Mouse (Mus musculus) E14TG2a.4 (cell line): ENCODE measurements around the gene Lrrc23.

Source experiments
- H3K27me3 ChIP-seq: 2 replicates; pipeline ENCODE4 v1.6.1; 2014; ENCODE audit warnings: low read length, control low read depth; ENCODE audit not compliant: insufficient read depth
- H3K36me3 ChIP-seq: 2 replicates; pipeline ENCODE4 v1.6.1; 2014; ENCODE audit warnings: low read length, control low read depth; ENCODE audit not compliant: insufficient read depth
- H3K4me1 ChIP-seq: replicated peaks from 2 replicates; pipeline ENCODE4 v1.6.1; 2014; ENCODE audit warnings: low read depth, low read length, control low read depth
- H3K4me3 ChIP-seq: replicated peaks from 2 replicates; pipeline ENCODE4 v1.5.1; 2014; ENCODE audit warnings: mild to moderate bottlenecking, low read length
- H3K9me3 ChIP-seq: 2 replicates; pipeline ENCODE4 v1.6.1; 2014; ENCODE audit warnings: low read length, control low read depth
- CTCF ChIP-seq: conservative IDR thresholded peaks from 2 replicates; pipeline ENCODE4 v1.5.1; 2014; ENCODE audit warnings: low read length
- NANOG ChIP-seq: IDR thresholded peaks from 2 replicates; pipeline ENCODE4 v1.6.1; 2014; ENCODE audit warnings: borderline replicate concordance, low read length, mixed read lengths
- POU5F1 ChIP-seq: IDR thresholded peaks from 2 replicates; pipeline ENCODE4 v1.6.1; 2014; ENCODE audit warnings: low read length, borderline replicate concordance

Gene Lrrc23

GRCm38 (mm10) chr6:124744755-124745321 lies 34.7 kb downstream of the Lrrc23 start:
- Histone ChIP-seq H3K9me3 (no peaks in the 10 kb centered on the region), H3K4me1 (peaks cover 80% of the 10 kb centered on the region), H3K27me3 (peaks cover 7% of the 10 kb centered on the region), H3K36me3 (peaks cover 45% of the 10 kb centered on the region), H3K4me3 (peak overlapping the region; percentile 82)
- no peak for TF ChIP-seq NANOG
- TF ChIP-seq CTCF = no peak
- TF ChIP-seq POU5F1 = no peak

GRCm38 (mm10) chr6:124743647-124744046 lies 35.9 kb downstream of the Lrrc23 start:
- no peaks in the 10 kb centered on the region for H3K9me3 ChIP-seq
- no peak overlapping the region for H3K4me3 ChIP-seq
- TF ChIP-seq NANOG = no peak
- TF ChIP-seq CTCF = no peak
- no peak for TF ChIP-seq POU5F1
- peaks cover 35% of the 10 kb centered on the region for H3K36me3 ChIP-seq
- H3K4me1 ChIP-seq = peaks cover 80% of the 10 kb centered on the region
- H3K27me3 ChIP-seq = peaks cover 7% of the 10 kb centered on the region

DNA sequence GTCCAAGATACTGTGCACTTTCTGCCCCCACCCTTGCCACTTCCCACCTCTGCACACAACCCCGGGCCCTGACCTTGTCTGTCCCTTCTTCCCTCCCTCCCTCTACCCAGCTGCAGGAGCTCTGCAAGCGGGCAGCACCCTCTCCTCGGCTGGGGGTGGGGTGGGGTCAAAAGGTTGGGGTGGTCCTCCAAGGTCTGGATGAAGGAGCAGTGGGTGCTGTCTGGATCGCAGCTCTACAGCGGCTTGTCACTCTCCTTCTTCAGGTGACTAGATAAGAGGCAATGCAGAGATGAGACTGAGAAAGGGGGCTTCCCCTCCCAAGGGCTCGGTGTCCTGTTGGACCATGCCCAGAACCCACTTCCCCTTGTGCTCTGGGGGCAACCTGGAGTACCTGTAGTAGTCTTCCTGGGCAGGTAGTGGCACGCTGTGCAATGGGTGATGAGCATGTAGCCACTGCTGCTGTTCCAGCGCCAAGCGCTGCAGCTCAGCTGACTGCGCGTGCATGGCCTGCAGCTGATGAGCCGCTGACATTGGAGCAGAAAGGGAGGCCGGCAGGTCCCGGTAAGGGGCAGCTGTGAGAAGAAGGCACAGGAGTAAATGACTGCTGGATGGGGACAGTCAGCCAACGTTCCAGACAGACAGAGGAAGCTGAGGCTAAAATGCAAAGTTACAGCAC lies 36.5 kb downstream of the Lrrc23 start:
- peaks cover 30% of the 10 kb centered on the region for H3K36me3 ChIP-seq
- peaks cover 80% of the 10 kb centered on the region for H3K4me1 ChIP-seq
- H3K4me3 ChIP-seq = no peak overlapping the region; the same call in 1 of the 2 replicates
- no peak for TF ChIP-seq NANOG
- TF ChIP-seq CTCF = no peak
- TF ChIP-seq POU5F1 = no peak
- H3K9me3 ChIP-seq = no peaks in the 10 kb centered on the region
- peaks cover 7% of the 10 kb centered on the region for H3K27me3 ChIP-seq

- Histone ChIP-seq H3K36me3 (peaks cover 23% of the 10 kb centered on the region), H3K4me1 (peaks cover 80% of the 10 kb centered on the region), H3K27me3 (peaks cover 4% of the 10 kb centered on the region), H3K9me3 (no peaks in the 10 kb centered on the region), H3K4me3 (peak overlapping the region; percentile 37)
- TF ChIP-seq NANOG = no peak
- no peak for TF ChIP-seq CTCF
- TF ChIP-seq POU5F1 = no peak
Observed at GRCm38 (mm10) chr6:124741842-124742241, 37.7 kb downstream of the Lrrc23 start.

- peak within 1 kb of the TSS; percentile 86 for H3K4me3 ChIP-seq
- H3K4me1 ChIP-seq = peaks cover 75% of the 10 kb centered on the region
- no peaks in the 10 kb centered on the region; the same call in 1 of the 2 replicates for H3K27me3 ChIP-seq
- H3K36me3 ChIP-seq = peaks cover 21% of the 10 kb centered on the region
- no peaks in the 10 kb centered on the region for H3K9me3 ChIP-seq
- no peak for TF ChIP-seq CTCF
- TF ChIP-seq POU5F1 = no peak
- TF ChIP-seq NANOG = no peak
Observed at GRCm38 (mm10) chr6:124740888-124741761, 38.4 kb downstream of the Lrrc23 start, which contains the start of gene Grcc10. Gene Grcc10 (minus strand): TSS chr6:124741374.

DNA sequence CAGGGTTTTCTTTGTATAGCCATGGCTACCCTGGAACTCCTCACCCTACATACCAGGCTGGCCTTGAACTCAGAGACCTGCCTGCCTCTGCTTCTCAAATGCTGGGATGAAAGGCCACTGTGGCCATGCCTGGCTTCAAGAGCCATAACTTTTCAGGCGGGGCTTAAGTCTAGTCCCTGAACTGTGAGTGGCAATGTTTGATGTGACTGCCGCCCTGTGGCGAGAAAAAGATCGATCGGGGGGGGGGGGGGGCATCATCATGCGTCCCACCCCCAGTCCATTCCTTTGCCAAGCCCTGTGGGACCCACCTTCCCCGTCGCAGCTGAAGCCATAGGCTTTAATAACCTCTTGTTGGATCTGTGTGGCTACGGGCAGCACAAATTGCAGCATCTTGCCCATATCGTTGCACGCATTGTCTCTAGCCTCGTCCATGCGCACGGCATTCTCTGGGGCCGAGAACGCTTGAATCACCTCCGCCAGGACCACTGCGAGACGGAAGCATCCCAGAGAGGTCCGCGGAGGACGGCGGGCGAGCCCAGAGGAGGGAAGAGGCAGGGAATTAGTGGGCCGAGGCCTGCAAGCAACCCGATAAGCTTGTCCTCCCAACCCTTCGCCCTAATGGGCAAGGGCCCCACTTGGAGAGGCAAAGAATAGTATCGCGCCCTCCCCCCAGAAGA lies 39.2 kb downstream of the Lrrc23 start:
- H3K9me3 ChIP-seq = no peaks in the 10 kb centered on the region
- H3K4me1 ChIP-seq = peaks cover 74% of the 10 kb centered on the region
- no peak for TF ChIP-seq NANOG
- peak; percentile 31 for TF ChIP-seq CTCF
- H3K4me3 ChIP-seq = peak overlapping the region; percentile 86
- peaks cover 21% of the 10 kb centered on the region for H3K36me3 ChIP-seq
- H3K27me3 ChIP-seq = no peaks in the 10 kb centered on the region; the same call in 1 of the 2 replicates

DNA sequence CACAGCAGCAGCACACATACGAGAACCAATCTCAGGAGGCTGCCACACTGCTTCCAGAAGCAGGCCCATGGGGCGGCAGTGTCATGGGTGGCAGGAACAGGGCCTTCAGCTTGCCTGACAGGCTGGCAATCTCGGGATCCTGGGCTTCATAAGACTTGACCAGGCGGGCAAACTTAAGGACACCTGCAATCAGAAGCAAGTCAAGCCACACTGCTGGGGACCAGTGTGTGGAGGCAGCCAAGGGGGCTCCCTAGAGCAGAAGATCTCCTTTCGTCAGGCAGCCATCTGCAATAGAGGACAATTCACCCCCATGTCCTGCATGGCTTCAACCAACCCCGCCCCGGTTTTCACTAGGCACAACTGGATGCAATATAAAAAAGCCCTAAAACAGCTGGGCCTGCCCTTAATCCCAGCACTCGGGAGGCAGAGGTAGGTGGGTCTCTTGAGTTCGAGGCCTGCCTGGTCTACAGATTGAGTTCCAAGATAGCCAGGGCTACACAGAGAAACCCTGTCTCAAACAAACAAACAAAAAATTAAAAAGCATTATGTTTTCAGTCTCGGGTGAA lies 40.2 kb downstream of the Lrrc23 start:
- H3K4me3 ChIP-seq = peak overlapping the region; percentile 86
- peaks cover 17% of the 10 kb centered on the region for H3K36me3 ChIP-seq
- TF ChIP-seq CTCF (no peak), NANOG (no peak), POU5F1 (no peak)
- H3K27me3 ChIP-seq = no peaks in the 10 kb centered on the region; the same call in 1 of the 2 replicates
- no peaks in the 10 kb centered on the region for H3K9me3 ChIP-seq
- H3K4me1 ChIP-seq = peaks cover 65% of the 10 kb centered on the region
